Mouse (Mus musculus) hindbrain, embryonic 16.5 days (tissue): Measurements from ENCODE around the gene Flot2. TPM values are rescaled to one million over a fixed set of nuclear protein-coding genes. Genes with fewer than 3 reads are reported as not detected.

Source experiments
- microRNA counts: library from miRNA; unstranded; fragments of <30 nt; microRNA quantifications from one replicate; lab custom pipeline; 2016
- microRNA-seq: library from miRNA; unstranded; fragments of <30 nt; microRNA quantifications from one replicate; pipeline ENCODE4, GENCODE M21; 2017
- polyA plus RNA-seq: library from polyadenylated mRNA; unstranded; fragments of >200 nt; fragmentation: Nextera tagmentation; extraction: Ambion mirVana; gene quantifications from 2 replicates; pipeline ENCODE4 v1.2.1, GENCODE M21; 2015

Flot2 gene
- polyA plus RNA-seq, 1 experiment from 2014 or later = 126 TPM

MicroRNA genes within 50 kb of the gene (microRNA counts, 519-probe panel; counts per million panel counts)
- microRNA mmu-miR-144 (lab: Ali Mortazavi, UCI) (2,971 counts per million, percentile 80 among the panel's probes with 10 or more counts), microRNA mmu-miR-451 (lab: Ali Mortazavi, UCI) (2,705 counts per million, percentile 72 among the panel's probes with 10 or more counts)

Small RNA genes lying within 50 kb of the gene (microRNA-seq; reads per million reads assigned to microRNA genes)
- 89.4 reads per million, percentile 48 among the genes with 10 or more reads in this experiment for gene Mir144
- not detected for gene Mir451a
- not detected for gene Mir451b

Other genes starting within 250 kb of the Flot2 start
- gene Pipox, start 143.8 kb upstream of the Flot2 start, polyA plus RNA-seq = 5.9 and 7.7 TPM in 2 replicates
- 132 and 156 TPM in 2 replicates for gene Sez6, start 107.1 kb upstream of the Flot2 start, polyA plus RNA-seq
- gene Phf12, start 55.2 kb upstream of the Flot2 start, polyA plus RNA-seq = 11.8 and 12.5 TPM in 2 replicates
- 49.2 and 54.5 TPM in 2 replicates for gene Dhrs13, start 5.7 kb upstream of the Flot2 start, polyA plus RNA-seq
- gene Eral1, start 42.5 kb downstream of the Flot2 start, polyA plus RNA-seq = 34.6 and 35.2 TPM in 2 replicates
- 21.8 and 33.4 TPM in 2 replicates for gene Fam222b, start 56.7 kb downstream of the Flot2 start, polyA plus RNA-seq
- 80.1 and 97.4 TPM in 2 replicates for gene Traf4, start 127.7 kb downstream of the Flot2 start, polyA plus RNA-seq
- gene Nek8, start 138.7 kb downstream of the Flot2 start, polyA plus RNA-seq = 7.1 and 7.7 TPM in 2 replicates
- 19.7 and 20.1 TPM in 2 replicates for gene Tlcd1, start 138.8 kb downstream of the Flot2 start, polyA plus RNA-seq
- gene Rpl23a, start 145.7 kb downstream of the Flot2 start, polyA plus RNA-seq = 662 and 677 TPM in 2 replicates
- gene Rab34, start 150.5 kb downstream of the Flot2 start, polyA plus RNA-seq = 57.3 and 60.3 TPM in 2 replicates
- 2.3 and 4.0 TPM in 2 replicates for gene Proca1, start 155.5 kb downstream of the Flot2 start, polyA plus RNA-seq
- 99.8 and 110 TPM in 2 replicates for gene Sdf2, start 207.8 kb downstream of the Flot2 start, polyA plus RNA-seq
- 21.5 and 27.3 TPM in 2 replicates for gene Supt6, start 208.1 kb downstream of the Flot2 start, polyA plus RNA-seq
- gene 2610507B11Rik, start 223.8 kb downstream of the Flot2 start, polyA plus RNA-seq = 55.1 and 57.4 TPM in 2 replicates